Mouse (Mus musculus) urinary bladder, adult 2 months (tissue): ENCODE data around the gene Cdh15. TPM values are rescaled to one million over a fixed set of nuclear protein-coding genes. Genes with fewer than 3 reads are reported as not detected.

Source experiments
- DNase-seq: peaks from one replicate; pipeline ENCODE4 v3.0.0; 2022; ENCODE audit warnings: low spot score
- polyA plus RNA-seq: library from polyadenylated mRNA; depleted of rRNA; stranded (reverse); fragments of >200 nt; gene quantifications from 2 replicates; pipeline ENCODE4 v1.2.3, GENCODE M21; 2012; rRNA removed

Gene Cdh15
- 0.06 and 0.09 TPM in 2 replicates for polyA plus RNA-seq

DNA sequence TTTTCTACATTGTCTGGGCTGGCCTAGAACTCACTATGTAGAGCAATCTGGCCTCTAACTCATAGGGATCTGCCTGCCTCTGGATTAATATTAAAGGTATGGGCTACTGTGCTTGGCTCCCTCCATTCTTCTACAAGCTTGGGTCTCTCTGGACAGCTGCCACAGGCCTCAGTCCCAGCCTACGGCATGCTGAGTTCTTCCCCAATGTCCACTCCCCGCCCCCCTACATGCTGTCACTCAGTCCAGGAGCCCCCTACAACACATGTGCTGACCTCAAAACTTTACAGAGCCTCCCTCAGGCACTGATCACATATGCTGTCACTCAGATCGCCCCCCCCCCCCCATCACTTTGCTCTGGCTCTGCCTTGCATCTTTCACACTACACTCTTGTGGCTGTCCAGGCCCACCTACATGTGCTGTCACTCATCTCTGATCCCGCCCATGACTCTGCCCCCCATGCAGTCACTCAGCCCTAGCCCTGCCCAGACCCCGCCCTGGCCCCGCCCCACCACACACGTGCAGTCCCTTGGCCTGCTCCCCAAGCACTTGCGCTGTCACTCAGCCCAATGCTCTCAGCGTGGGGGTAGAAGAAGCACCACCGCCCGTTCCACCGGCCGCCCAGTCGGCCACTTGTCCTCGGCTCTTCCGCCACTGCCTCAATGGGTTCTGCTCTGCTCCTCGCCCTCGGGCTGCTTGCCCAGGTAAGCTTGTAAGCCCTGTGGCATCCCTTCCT, at the start of gene Cdh15:
Gene Cdh15, plus strand, starts transcription at position 138 of the 733 bp plus-strand sequence.
- DNase-seq = no peak

DNA sequence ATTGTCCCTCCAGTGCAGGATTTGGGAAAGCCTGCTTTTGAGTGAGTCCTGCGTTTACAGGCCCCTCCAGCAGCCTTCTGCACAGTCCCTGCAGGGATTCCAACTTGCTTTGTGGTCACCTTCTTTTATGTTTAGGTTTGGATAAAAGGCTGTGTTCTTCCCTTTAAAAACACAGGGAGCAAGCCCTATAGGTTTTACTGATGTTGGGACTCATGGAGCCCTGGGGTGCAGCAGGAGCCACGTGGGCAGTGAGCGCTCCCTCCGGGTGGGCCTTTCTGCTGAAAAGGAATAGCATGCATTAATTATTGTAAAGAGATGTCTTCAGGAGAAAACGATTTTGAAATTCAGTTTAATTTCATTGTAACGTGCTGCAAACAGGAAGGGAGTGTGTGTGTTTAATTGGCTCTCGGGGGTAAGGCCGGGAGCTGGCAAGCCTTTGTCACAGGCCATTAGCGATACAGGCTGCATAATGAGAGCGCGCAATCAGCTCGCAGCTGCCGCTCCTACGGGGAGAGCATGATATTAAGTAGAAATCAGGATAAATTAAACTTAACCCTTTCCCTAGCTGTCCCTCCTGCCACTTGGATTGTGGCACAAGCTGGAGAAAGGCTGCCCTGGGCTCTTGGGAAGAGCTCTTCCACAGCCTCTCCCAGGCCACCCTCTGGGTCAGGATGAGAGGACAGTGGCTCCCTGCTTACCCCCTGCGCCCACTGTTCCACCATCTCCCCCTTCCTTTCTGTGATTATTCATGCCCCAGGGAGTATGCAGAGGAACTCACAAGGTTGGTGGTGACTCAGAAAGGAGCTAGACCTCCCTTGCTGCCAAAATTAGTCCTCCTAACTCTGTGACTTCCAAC, 43.6 kb upstream of the Cdh15 start:
- no peak for DNase-seq

GRCm38 (mm10) chr8:122805349-122805748, 42.4 kb upstream of the Cdh15 start:
- no peak for DNase-seq

DNA sequence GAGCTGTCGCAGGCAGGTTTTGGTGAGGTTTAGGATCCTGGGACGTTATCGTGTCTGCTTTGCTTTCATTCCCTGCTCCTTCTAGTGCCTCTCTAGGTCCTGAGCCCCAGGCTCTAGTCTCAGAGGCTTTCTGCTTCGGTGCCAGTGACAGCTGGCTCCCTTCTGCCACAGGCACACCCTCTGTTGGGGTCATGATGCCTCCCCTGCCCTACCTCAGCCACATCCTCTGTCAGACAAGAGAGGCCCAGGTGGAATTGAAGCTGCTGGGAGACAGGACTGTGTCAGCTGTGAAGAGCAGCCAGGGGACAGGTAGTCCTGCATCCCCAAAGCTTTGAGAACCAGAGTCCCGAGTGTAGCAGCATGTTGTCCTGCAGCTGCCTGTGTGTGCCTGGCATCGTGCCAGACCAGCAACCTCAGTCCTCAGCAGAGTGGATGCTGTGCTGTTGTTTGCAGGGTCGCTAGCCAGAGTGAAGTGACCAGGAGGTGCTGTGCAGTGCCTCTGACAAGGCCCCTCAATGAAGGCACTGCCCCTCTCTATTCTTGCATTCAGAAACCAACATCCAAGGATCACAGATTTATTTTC, 40.7 kb upstream of the Cdh15 start:
- DNase-seq = no peak

DNA sequence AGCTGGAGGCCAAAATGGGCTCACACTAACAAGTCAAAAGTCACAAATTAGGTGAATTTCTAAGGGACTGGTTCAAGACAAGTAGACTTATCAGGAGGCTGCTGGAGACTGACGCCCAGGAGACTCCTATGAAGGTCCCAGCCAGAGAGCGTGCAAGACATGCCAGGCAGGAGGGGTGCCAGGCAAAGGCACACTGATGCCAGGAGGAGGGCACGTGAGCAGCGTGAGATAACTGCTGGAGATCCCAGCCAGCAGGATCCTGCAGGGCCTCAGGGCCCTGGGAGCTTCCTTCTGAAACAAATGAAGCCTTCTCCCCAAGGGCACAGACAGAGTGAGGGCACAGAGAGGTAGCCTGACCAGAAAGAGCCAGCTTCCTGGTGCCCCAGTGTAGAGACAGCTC, 39.9 kb upstream of the Cdh15 start:
- DNase-seq = no peak

- no peak for DNase-seq
These were observed 37.4 kb upstream of the Cdh15 start for GRCm38 (mm10) chr8:122810376-122810775.

GRCm38 (mm10) chr8:122811870-122812494, 35.8 kb upstream of the Cdh15 start:
- DNase-seq = no peak

GRCm38 (mm10) chr8:122812610-122813250, 35.0 kb upstream of the Cdh15 start:
- DNase-seq = no peak

DNA sequence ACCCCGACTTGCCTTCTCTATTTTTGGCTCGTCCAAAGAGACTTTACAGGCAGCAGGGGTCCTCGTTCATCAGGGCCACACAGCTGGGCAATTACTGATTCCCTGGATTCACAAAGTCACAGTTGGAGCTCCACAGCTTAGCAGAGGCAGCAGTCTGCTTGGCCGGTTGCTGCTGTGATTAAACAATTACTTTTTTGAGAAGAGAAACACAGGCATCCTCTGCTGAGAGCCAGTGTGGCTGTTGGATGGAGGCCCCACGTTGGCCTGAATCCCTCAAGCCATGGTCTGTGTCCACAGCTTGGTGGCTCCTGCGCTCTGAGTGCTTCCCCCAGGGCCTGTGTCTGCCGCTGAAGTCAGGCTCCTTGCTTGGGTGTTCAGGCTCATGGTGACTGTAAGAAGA, 33.2 kb upstream of the Cdh15 start:
- DNase-seq = no peak

DNA sequence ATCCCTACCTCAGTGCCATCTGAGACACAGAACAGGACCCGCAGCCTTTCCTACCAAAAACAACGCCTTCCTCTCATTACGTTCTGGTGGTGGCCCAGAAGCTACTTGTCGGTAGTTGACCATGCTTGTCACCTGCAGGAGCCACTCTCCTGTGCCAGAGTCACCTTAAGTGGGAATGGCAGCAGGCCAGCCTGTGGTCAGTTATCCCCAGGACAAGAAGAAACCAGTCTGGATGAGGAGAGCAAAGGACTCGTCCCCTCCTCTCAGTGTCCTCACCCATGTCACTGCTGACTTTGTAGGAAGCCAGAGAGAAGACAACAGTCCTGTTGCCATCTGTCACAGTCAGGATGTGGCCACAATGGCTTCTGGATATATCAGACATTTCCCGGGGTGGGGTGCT, 30.8 kb upstream of the Cdh15 start:
- no peak for DNase-seq

DNA sequence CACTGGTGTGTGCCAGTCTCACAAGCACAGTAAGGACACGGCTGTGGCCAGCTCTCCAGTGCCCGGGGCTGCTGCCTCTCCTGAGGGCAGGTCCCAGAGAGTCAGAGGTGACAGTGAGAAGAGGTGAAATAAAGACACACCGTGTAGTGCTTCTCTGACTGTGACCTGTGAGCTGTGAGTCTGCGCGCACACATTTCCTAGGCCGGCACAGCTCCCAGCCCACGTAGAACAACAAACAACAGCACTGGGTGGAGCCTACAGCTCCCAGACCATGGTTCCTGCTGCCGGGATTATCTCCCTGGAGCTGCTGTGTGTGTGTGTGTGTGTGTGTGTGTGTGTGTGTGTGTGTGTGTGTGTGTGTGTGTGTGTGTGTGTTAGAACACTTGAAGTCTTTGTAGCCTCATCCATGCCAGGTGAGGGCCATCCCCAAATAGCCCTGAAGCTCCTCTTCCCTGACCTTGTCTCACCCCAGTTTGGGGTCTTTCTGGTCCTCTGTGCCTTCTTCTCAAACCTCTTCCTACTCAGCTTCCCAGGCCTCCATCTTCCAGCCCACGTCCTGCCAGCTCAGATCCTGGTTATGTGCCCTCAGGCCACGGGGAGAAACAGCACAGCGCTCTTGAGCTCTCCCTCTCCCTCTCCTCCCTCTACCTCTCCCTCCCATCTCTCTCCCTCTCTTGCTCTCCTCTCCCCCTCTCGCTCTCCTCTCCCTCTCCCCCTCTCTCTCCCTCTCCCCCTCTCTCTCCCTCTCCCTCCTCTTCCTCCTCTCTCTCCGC, 29.9 kb upstream of the Cdh15 start:
- no peak for DNase-seq

GRCm38 (mm10) chr8:122819776-122820175, 28.0 kb upstream of the Cdh15 start:
- no peak for DNase-seq

DNA sequence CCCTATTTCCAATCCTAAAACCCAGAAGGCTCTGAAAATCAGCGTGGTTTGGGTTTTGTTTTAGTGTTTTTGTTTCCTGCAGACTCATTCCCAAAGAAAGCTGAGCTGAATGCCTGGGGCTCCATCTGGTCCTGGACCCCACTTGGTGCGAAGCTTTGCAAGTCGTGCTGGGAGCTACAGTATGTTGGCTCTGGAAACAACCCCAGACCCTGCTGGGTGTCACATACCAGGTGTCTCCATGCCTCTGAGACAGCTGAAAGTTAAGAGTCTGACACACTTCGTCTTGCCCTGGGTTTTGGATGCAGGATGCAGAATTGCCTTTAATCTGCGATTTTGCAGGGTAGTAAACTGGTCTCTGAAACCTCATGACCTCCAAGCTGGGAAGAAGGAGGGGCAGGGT, 23.2 kb upstream of the Cdh15 start:
- DNase-seq = no peak

- no peak for DNase-seq
These were observed 22.8 kb upstream of the Cdh15 start for GRCm38 (mm10) chr8:122824986-122825385.

DNA sequence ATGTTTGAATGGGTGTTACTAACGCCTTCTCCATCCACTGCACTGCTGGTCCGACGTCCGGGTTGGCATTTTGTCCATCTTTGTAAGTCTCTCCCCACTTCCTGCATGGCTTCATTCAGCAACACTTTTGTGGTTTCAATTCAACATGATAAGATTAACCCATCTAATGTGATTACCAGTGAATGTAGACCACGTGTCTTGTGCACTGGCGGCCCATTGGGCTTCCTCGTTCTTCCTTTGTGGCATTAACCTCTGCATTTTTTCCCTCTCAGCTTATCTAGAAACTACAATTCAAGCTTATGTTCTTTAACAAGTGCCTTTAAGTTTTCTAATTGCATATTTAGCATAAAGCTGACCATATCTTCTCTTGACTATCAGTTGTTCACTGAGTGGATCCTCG, 22.4 kb upstream of the Cdh15 start:
- no peak for DNase-seq

GRCm38 (mm10) chr8:122829396-122829795, 18.4 kb upstream of the Cdh15 start:
- no peak for DNase-seq

- peak; percentile 87 for DNase-seq
These were observed 17.3 kb upstream of the Cdh15 start for GRCm38 (mm10) chr8:122830349-122831061.

GRCm38 (mm10) chr8:122834416-122834815, 13.3 kb upstream of the Cdh15 start:
- DNase-seq = no peak

GRCm38 (mm10) chr8:122834971-122835370, 12.8 kb upstream of the Cdh15 start:
- DNase-seq = peak; percentile 42

DNA sequence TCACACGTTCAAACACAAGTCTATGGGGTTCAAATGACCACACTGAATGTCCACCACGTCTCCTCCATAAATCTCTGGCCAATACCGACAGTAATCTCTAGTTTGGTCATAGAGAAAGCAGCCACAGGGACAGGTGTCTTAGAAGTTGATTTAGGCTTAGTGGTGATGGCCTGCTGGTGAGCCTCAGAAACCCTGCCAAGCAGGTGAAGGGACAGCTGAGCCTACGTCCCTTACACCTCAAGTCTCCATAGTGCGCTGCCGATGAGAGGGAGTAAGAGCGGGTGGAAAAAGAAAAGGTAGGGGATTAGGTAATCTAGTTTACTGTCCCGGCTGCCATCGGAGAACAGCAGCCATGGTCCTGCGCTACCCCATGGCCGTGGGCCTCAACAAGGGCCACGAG, 11.6 kb upstream of the Cdh15 start:
- no peak for DNase-seq
